Mouse (Mus musculus): ENCODE measurements at regions not wholly inside any gene's neighbourhood (a gene's known extent, or its start where the extent isn't known, plus 50 kb on each side); places are given as distances from the start of the nearest gene placed in this dataset.

DNA sequence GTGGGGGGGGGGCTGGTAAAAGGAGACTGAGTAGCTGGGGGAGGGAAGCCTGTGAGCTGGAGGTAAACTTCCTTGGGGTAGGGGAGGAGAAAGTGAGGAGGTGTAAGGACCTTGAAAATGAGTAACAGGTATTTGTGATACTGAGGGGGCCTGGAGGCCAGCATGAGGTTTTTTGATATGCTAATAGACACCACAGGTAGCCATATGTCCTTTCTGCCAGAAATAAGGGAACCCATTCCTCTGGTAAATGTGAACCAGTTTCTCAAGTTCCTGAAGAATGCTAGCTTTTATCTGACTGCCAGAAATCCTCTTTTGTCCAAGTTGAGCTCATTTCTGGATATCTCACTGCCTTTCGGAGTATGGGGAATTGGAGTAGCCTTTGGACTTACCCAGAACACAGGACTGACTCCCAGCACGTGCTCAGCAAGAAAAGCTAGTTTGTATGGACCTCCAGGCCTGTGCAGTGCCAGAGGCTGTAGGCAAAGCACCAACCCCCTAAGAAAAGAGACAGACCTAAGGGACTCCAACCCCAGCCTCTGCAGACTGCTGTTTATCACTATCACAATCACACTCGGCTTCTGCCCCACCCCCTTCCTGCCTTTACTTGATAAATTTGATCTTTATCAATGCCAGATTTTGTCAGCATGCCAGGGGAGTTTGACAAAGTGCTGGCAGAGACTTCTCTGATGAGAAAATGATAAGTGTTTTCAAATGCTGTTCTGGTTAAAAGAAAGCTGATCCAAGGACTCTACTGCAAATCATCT, 552.0 kb upstream of the Intu start:
- TF ChIP-seq TCF12 (IDR thresholded peaks at IDR 0.05; ENCODE audit: insufficient read depth, poor library complexity, severe bottlenecking) (no peak), POLR2A (IDR thresholded peaks at IDR 0.05; ENCODE audit: insufficient read length, low read depth) (no peak), CEBPB (IDR thresholded peaks at IDR 0.05; ENCODE audit: insufficient read depth, poor library complexity, severe bottlenecking) (no peak), TCF3 (IDR thresholded peaks at IDR 0.05; ENCODE audit: insufficient read length, low read depth) (no peak), POLR2AphosphoS2 (IDR thresholded peaks at IDR 0.05; ENCODE audit: insufficient read length, low read depth) (no peak), E2F4 (IDR thresholded peaks at IDR 0.05; ENCODE audit: insufficient read depth) (no peak), REST (IDR thresholded peaks at IDR 0.05; ENCODE audit: insufficient read depth, insufficient read length) (no peak)
- no peak overlapping the region for H3ac ChIP-seq (ENCODE audit: control insufficient read depth, insufficient read length)
- H3K27me3 ChIP-seq (ENCODE audit: control insufficient read depth, insufficient read depth, insufficient read length): no peaks in the 10 kb centered on the region
- H3K36me3 ChIP-seq (ENCODE audit: control insufficient read depth, insufficient read depth): no peaks in the 10 kb centered on the region
- H3K79me2 ChIP-seq (ENCODE audit: control insufficient read depth, insufficient read depth): no peaks in the 10 kb centered on the region
- H3K4me2 ChIP-seq (ENCODE audit: low read depth): no peak overlapping the region
- no peak overlapping the region for H3K4me3 ChIP-seq

DNA sequence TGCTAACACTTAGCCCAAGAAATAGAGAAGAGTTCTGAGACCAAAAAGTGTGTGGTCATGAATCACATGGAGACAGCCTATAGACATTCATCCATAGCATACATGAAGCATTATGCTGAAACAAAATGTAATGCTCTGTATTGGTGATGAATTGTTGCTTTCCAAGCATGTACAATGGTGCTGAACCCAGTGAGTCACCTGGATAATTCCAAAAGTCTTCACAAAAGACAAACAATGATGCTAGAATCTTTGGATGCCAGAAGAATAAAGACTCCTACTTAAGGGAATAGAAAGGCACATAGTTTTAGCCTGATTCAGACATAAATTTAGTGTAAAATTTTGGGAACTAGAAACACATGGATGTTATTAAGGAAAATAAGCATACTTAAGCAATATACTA, 548.4 kb upstream of the Intu start:
- no peak overlapping the region for H3ac ChIP-seq (ENCODE audit: control insufficient read depth, insufficient read length)
- TF ChIP-seq REST (IDR thresholded peaks at IDR 0.05; ENCODE audit: insufficient read depth, insufficient read length): no peak
- no peak for TF ChIP-seq MAX (IDR thresholded peaks at IDR 0.05; ENCODE audit: low read depth)
- TF ChIP-seq CEBPB (IDR thresholded peaks at IDR 0.05; ENCODE audit: insufficient read depth, poor library complexity, severe bottlenecking): no peak
- TF ChIP-seq TCF12 (IDR thresholded peaks at IDR 0.05; ENCODE audit: insufficient read depth, poor library complexity, severe bottlenecking): no peak
- TF ChIP-seq E2F4 (IDR thresholded peaks at IDR 0.05; ENCODE audit: insufficient read depth): no peak
- TF ChIP-seq SRF (IDR thresholded peaks at IDR 0.05; ENCODE audit: control insufficient read depth, insufficient read length, low read depth): no peak
- TF ChIP-seq POLR2A (IDR thresholded peaks at IDR 0.05; ENCODE audit: insufficient read length, low read depth): no peak
- TF ChIP-seq MYOD1 (IDR thresholded peaks at IDR 0.05; ENCODE audit: control insufficient read depth in 1 of 3, insufficient read length in 2 of 3, low read depth in 2 of 3): no peak
- TF ChIP-seq USF1 (IDR thresholded peaks at IDR 0.05; ENCODE audit: low read depth): no peak
- TF ChIP-seq POLR2AphosphoS2 (IDR thresholded peaks at IDR 0.05; ENCODE audit: insufficient read length, low read depth): no peak
- no peak for TF ChIP-seq MYOG (IDR thresholded peaks at IDR 0.05; ENCODE audit: control insufficient read depth in 1 of 3, insufficient read depth in 1 of 3, insufficient read length in 2 of 3, low read depth in 2 of 3)
- TF ChIP-seq TCF3 (IDR thresholded peaks at IDR 0.05; ENCODE audit: insufficient read length, low read depth): no peak
- H3K79me2 ChIP-seq (ENCODE audit: control insufficient read depth, insufficient read depth): no peaks in the 10 kb centered on the region
- H3K4me2 ChIP-seq (ENCODE audit: low read depth): no peak overlapping the region
- H3K36me3 ChIP-seq (ENCODE audit: control insufficient read depth, insufficient read depth): no peaks in the 10 kb centered on the region
- no peak overlapping the region for H3K4me3 ChIP-seq
- no peaks in the 10 kb centered on the region for H3K27me3 ChIP-seq (ENCODE audit: control insufficient read depth, insufficient read depth, insufficient read length)

DNA sequence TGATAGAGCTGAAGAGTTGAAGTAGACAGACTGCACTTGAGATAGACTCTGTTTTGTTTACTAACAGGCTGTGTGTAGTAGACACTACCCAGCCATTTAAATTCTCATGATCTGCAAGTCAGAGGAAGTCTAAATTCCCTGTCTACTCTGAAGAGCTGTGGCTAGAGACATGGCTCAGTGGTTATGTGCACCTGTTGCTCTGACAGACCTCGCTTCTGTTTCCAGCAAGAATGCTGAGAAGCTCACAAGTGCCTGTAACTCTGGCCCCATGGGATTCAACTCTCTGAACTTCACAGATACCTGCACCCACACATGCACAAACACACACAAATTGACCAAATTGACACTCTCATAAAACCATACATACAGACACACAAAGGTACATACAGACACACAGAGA, 543.4 kb upstream of the Intu start:
- no peak for TF ChIP-seq E2F4 (IDR thresholded peaks at IDR 0.05; ENCODE audit: insufficient read depth)
- TF ChIP-seq MYOG (IDR thresholded peaks at IDR 0.05; ENCODE audit: control insufficient read depth in 1 of 3, insufficient read depth in 1 of 3, insufficient read length in 2 of 3, low read depth in 2 of 3): peak in 1 of 3 experiments; percentile 58
- no peak for TF ChIP-seq POLR2A (IDR thresholded peaks at IDR 0.05; ENCODE audit: insufficient read length, low read depth)
- no peak for TF ChIP-seq POLR2AphosphoS2 (IDR thresholded peaks at IDR 0.05; ENCODE audit: insufficient read length, low read depth)
- TF ChIP-seq MYOD1 (IDR thresholded peaks at IDR 0.05; ENCODE audit: control insufficient read depth in 1 of 3, insufficient read length in 2 of 3, low read depth in 2 of 3): peak in 2 of 3 experiments; percentile 37 to 55
- TF ChIP-seq SRF (IDR thresholded peaks at IDR 0.05; ENCODE audit: control insufficient read depth, insufficient read length, low read depth): no peak
- TF ChIP-seq CEBPB (IDR thresholded peaks at IDR 0.05; ENCODE audit: insufficient read depth, poor library complexity, severe bottlenecking): no peak
- no peak for TF ChIP-seq TCF12 (IDR thresholded peaks at IDR 0.05; ENCODE audit: insufficient read depth, poor library complexity, severe bottlenecking)
- TF ChIP-seq MAX (IDR thresholded peaks at IDR 0.05; ENCODE audit: low read depth): no peak
- TF ChIP-seq REST (IDR thresholded peaks at IDR 0.05; ENCODE audit: insufficient read depth, insufficient read length): no peak
- TF ChIP-seq USF1 (IDR thresholded peaks at IDR 0.05; ENCODE audit: low read depth): no peak
- no peak for TF ChIP-seq TCF3 (IDR thresholded peaks at IDR 0.05; ENCODE audit: insufficient read length, low read depth)
- H3K4me3 ChIP-seq: no peak overlapping the region
- H3ac ChIP-seq (ENCODE audit: control insufficient read depth, insufficient read length): no peak overlapping the region
- H3K79me2 ChIP-seq (ENCODE audit: control insufficient read depth, insufficient read depth): no peaks in the 10 kb centered on the region
- H3K36me3 ChIP-seq (ENCODE audit: control insufficient read depth, insufficient read depth): no peaks in the 10 kb centered on the region
- H3K27me3 ChIP-seq (ENCODE audit: control insufficient read depth, insufficient read depth, insufficient read length): no peaks in the 10 kb centered on the region
- H3K4me2 ChIP-seq (ENCODE audit: low read depth): no peak overlapping the region

DNA sequence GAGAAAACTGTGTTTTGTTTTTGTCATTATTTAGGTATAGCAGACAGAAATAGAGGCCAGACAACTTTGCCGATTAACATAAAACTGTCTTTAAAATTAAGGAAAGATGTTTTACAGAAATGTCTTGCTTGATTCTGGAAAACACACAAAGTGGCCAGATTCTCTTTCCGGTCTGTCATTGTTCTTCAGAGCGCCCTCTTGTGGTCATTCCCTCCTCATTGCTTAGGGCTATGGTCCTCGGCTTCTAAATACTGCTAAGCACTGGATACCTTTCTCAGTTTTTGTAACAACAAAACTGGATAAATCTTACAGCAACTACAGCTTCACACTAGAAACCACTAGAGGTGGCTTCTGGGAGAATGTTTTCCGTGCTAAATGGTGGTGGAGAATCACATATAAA, 532.5 kb upstream of the Intu start:
- Histone ChIP-seq H3K27me3 (ENCODE audit: control insufficient read depth, insufficient read depth, insufficient read length) (no peaks in the 10 kb centered on the region), H3K4me3 (no peak overlapping the region), H3K4me2 (ENCODE audit: low read depth) (no peak overlapping the region), H3K36me3 (ENCODE audit: control insufficient read depth, insufficient read depth) (no peaks in the 10 kb centered on the region), H3ac (ENCODE audit: control insufficient read depth, insufficient read length) (no peak overlapping the region), H3K79me2 (ENCODE audit: control insufficient read depth, insufficient read depth) (no peaks in the 10 kb centered on the region)
- TF ChIP-seq TCF12 (IDR thresholded peaks at IDR 0.05; ENCODE audit: insufficient read depth, poor library complexity, severe bottlenecking) (no peak), CEBPB (IDR thresholded peaks at IDR 0.05; ENCODE audit: insufficient read depth, poor library complexity, severe bottlenecking) (no peak), SRF (IDR thresholded peaks at IDR 0.05; ENCODE audit: control insufficient read depth, insufficient read length, low read depth) (no peak), REST (IDR thresholded peaks at IDR 0.05; ENCODE audit: insufficient read depth, insufficient read length) (no peak), POLR2A (IDR thresholded peaks at IDR 0.05; ENCODE audit: insufficient read length, low read depth) (no peak)

DNA sequence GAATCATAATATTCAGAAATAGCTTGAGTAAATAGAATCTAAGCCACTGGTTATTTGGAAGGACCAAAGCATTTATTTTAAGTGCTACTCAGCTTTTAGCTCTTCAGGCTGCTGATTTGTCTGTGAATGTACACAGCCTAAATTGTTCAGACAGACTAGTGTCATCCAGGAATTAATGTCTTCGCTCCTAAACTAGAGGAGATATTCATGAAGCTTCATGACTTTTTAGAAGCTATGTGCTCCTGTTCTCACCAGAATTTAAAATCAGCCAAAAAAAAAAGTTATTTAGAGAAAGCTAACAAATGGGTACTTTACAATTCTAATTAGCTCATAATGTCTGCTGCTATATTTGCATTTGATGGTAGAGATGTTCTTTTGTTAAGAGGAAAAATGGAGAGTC, 531.2 kb upstream of the Intu start:
- H3ac ChIP-seq (ENCODE audit: control insufficient read depth, insufficient read length): no peak overlapping the region
- H3K79me2 ChIP-seq (ENCODE audit: control insufficient read depth, insufficient read depth): no peaks in the 10 kb centered on the region
- H3K36me3 ChIP-seq (ENCODE audit: control insufficient read depth, insufficient read depth): no peaks in the 10 kb centered on the region
- no peak overlapping the region for H3K4me3 ChIP-seq
- H3K27me3 ChIP-seq (ENCODE audit: control insufficient read depth, insufficient read depth, insufficient read length): no peaks in the 10 kb centered on the region
- no peak overlapping the region for H3K4me2 ChIP-seq (ENCODE audit: low read depth)
- TF ChIP-seq POLR2A (IDR thresholded peaks at IDR 0.05; ENCODE audit: insufficient read length, low read depth) (no peak), USF1 (IDR thresholded peaks at IDR 0.05; ENCODE audit: low read depth) (no peak), SRF (IDR thresholded peaks at IDR 0.05; ENCODE audit: control insufficient read depth, insufficient read length, low read depth) (no peak), MYOG (IDR thresholded peaks at IDR 0.05; ENCODE audit: control insufficient read depth in 1 of 3, insufficient read depth in 1 of 3, insufficient read length in 2 of 3, low read depth in 2 of 3) (no peak), TCF12 (IDR thresholded peaks at IDR 0.05; ENCODE audit: insufficient read depth, poor library complexity, severe bottlenecking) (no peak), TCF3 (IDR thresholded peaks at IDR 0.05; ENCODE audit: insufficient read length, low read depth) (no peak), E2F4 (IDR thresholded peaks at IDR 0.05; ENCODE audit: insufficient read depth) (no peak), MAX (IDR thresholded peaks at IDR 0.05; ENCODE audit: low read depth) (no peak), POLR2AphosphoS2 (IDR thresholded peaks at IDR 0.05; ENCODE audit: insufficient read length, low read depth) (no peak), MYOD1 (IDR thresholded peaks at IDR 0.05; ENCODE audit: control insufficient read depth in 1 of 3, insufficient read length in 2 of 3, low read depth in 2 of 3) (no peak), CEBPB (IDR thresholded peaks at IDR 0.05; ENCODE audit: insufficient read depth, poor library complexity, severe bottlenecking) (no peak), REST (IDR thresholded peaks at IDR 0.05; ENCODE audit: insufficient read depth, insufficient read length) (no peak)

Measured in myocyte (in vitro differentiated cells).